Mouse (Mus musculus) CH12F3 (cell line): ENCODE data around the gene Hk2.

ENCODE experiments used
- in situ Hi-C: fragments of 300-500 bp; cut with MboI; formaldehyde crosslinking; loops from 2 replicates; pipeline ENCODE4 v1.14.3; 2020; ENCODE audit warnings: low sequenced_read_pairs

Hk2 gene

DNA sequence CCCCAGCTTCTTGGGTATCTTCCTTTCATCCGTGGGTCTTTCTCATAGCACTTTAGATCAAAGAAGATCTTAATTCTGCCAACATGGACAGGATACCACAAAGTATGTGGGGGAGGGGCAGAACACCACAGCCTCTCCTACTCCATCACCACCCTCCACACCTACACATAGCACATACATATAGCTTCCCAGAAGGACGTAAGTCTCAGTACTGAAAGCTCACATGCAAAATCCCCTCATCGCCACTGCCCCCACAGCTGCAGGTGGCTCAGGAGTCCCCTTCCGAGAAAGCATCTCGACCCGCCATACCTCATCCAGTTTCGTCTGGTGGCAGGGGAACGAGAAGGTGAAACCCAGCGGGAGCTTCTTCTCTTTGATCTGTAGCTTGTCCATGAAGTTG, 29.7 kb downstream of the Hk2 start:
- in situ Hi-C loops: no loop called here

- in situ Hi-C loops: no loop called here
Measured at GRCm38 (mm10) chr6:82741518-82741880, 32.8 kb downstream of the Hk2 start.

DNA sequence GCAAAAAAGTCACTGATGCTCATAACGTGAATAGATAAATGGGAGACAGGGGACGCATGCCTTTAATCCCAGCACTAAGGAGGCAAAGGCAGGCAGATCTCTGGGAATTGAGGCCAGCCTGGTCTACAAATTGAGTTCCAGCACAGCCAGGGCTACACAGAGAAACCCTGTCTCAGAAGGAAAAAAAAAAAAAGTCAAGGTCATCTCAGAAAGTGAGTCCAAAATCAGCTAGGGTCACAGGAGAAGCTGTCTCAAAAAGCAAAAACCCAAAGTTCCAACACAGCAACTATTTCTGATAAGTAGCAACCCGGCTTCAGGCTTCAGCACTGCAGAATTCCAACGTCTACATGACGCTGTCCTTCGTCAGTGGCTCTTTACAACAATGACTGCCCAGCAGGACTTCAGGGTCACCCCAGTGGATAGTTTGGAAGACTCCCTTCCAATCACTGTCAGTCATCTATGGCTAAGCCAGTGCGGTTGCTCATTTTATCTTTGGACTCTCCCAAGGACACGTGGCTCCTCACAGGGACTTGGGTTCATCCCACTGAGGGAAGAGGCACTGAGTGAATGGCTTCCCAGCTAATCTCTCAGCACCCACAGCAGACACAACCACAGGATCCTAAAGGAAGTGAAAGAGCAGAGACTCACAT, 33.3 kb downstream of the Hk2 start:
- in situ Hi-C loops: no loop called here

DNA sequence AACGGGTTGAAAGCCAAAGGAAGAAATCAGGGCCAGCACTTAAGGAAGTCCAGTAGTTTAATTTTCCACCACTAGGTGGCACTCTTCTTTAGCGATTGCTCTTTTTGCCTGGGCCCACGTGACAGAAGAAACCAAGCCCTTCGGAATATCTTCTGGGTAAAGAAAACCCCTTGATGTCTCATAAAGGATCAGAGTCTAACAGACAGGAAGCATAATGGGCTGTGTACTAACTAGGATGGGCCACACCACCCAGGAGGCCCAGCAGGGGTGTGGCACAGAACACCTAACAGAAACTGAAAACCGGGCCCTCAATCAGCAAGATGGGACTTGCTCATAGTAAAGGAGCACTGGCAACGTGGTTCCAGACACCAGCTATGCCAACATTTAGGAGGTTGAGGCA, 34.0 kb downstream of the Hk2 start:
- in situ Hi-C loops: no loop called here

DNA sequence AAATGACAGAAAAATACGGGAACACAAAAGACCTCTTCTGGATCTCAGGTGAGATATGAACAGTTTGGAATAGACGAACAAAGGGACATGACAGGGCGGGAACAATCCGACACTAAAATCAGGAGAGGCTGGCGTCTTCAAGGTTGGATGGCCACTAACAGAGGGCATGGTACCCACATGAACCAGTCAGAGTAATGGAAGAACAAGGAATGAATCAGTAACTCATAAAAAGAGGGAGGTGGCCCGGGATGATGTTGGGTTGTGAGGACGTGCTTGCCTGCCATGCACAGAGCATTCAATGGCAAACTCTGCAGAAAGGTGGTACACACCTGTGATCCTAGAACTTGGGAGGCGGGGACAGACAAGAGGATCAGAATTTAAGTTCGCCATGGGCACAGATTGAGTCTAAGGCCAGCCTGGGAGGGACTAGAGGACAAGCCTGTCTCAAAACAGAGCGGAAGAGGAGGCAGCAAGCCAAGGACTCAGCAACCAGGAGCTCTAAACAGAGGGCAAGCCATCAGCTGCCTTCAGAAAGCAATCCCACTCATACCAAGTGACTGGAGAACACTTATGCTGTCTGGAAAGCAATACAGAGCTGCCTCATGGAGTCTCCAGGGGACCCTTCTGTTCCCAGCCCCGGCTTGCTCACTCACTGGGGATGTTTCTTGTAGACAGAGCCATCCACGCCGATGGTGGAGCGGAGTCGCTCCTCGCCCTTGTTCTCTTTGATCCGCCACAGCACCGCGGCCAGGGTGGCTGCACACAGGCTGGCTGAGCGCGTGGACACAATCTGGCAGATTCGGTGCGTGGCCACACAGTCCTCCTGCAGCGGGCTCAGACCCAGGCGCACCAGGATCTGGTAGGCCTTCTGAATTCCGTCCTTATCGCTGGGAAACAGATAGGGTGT, 36.4 kb downstream of the Hk2 start:
- in situ Hi-C loops: no loop called here

- in situ Hi-C loops: no loop called here
Measured at GRCm38 (mm10) chr6:82736626-82737600, 37.3 kb downstream of the Hk2 start.

DNA sequence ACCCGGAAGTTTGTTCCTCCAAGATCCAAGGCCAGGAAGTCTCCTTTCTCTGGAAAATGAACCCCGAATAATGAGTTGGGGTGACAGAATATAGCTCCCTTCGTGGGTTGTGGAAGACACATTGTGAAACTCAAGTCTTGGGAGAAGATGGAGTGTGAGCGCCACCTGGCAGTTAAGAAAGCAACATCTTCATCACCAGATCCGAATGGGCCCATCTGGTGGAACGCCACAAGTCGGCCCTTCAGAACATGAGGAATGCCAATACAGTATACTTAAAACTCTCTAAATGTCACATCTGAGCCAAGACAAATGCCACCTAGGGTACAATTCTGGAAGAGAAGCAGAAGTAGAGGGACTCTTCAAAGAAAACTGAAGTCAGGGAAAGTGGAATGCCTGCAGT, 38.9 kb downstream of the Hk2 start:
- in situ Hi-C loops: no loop called here

DNA sequence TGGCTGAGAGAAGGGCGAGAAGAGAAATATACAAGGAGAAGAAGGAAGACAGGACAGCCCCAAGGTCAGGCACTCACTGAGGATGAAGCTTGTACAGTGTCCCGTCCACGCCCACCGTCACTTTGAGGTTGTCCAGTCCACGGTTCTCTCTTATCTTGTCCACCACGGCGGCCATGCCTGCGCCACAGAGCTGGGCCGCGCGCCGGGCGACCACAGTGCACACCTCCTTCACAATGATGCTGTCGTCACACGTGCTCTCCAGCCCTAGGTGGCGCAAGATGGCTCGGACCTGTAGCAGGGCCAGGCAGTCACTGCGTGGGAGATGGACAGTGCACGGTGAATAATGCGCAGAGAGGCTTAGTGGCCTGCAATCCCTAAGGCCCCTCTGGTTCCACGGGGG, 45.6 kb downstream of the Hk2 start:
- in situ Hi-C loops: no loop called here

DNA sequence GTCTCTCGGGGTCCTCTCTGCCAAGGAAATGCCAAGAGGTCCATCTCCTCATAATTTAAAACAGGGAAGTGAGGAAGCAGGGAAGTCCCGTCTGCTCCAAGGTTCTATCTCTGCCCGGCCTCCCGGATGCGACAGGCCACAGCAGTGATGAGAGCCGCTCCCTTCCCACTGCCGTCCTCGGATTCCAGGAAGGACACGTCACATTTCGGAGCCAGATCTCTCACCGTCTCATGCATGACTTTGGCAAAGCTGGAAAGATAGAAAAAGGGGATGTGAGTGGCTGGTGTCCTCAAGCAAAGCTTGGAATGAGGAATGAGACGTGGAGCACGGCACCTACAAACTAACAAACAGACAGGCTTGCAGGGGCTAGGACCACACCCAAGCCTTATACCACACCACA, 47.0 kb downstream of the Hk2 start:
- in situ Hi-C loops: no loop called here

GRCm38 (mm10) chr6:82723321-82723720, 50.9 kb downstream of the Hk2 start:
- in situ Hi-C loops: no loop called here

DNA sequence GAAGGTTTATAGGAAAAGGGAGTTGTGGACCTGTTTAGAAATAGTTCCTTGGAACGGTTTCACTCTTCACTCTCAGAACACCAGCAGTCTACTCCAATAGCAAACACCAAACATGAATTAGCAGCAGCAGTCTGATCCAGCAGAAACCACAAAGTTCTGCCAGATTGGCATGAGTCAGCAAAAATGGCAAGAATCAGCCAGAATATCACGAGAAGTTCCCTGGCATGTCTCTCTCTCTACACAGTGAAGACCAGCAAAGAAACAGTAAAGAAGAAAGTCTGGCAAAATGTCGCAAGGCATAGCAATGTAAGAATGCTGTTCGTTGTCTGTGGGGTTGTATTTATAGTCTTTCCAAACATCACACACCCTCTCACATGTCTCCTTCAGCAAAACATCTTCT, 58.1 kb downstream of the Hk2 start:
- in situ Hi-C loops: no loop called here

- in situ Hi-C loops: no loop called here
Measured at GRCm38 (mm10) chr6:82715653-82716052, 58.6 kb downstream of the Hk2 start.

- in situ Hi-C loops: no loop called here
Measured at GRCm38 (mm10) chr6:82715253-82715652, 59.0 kb downstream of the Hk2 start.

- in situ Hi-C loops: no loop called here
Measured at GRCm38 (mm10) chr6:82714841-82715240, 59.4 kb downstream of the Hk2 start.

- in situ Hi-C loops: no loop called here
Measured at GRCm38 (mm10) chr6:82714243-82714642, 60.0 kb downstream of the Hk2 start.

GRCm38 (mm10) chr6:82707742-82708141, 66.5 kb downstream of the Hk2 start:
- in situ Hi-C loops: loop anchor here (10.0 kb wide), 1 partner anchor 743 kb away; the partner anchor contains the start of gene Mrpl19

GRCm38 (mm10) chr6:82707241-82707640, 67.0 kb downstream of the Hk2 start:
- in situ Hi-C loops: loop anchor here (10.0 kb wide), 1 partner anchor 742 kb away; the partner anchor contains the start of gene Mrpl19

- in situ Hi-C loops: loop anchor here (10.0 kb wide), 1 partner anchor 740 kb away; the partner anchor contains the start of gene Mrpl19
Measured at GRCm38 (mm10) chr6:82705221-82705620, 69.0 kb downstream of the Hk2 start, which contains the start of gene Pole4. TSS of gene Pole4 (minus strand) at chr6:82705365.

DNA sequence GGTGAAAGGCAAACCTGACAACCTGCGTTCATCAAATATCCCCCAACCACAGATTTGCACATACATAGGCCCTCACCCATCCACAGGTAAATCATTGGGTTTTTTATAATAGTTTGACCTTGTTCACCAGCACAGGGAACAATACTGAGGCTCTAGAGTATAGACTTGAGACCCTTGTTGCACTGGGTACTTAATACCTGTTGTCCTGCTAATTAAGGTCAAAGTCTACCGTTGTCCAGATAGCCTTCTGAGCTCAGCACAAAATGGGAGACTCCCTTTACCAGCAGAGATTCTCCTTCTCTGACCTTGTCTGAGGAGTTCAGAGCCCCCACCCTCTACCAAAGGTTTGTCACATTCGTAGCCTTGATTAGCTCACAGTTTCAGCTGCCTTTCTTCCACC, 70.5 kb downstream of the Hk2 start:
- in situ Hi-C loops: loop anchor here (10.0 kb wide), 1 partner anchor 739 kb away; the partner anchor contains the start of gene Mrpl19

GRCm38 (mm10) chr6:82702593-82703017, 71.6 kb downstream of the Hk2 start:
- in situ Hi-C loops: loop anchor here (10.0 kb wide), 1 partner anchor 738 kb away; the partner anchor contains the start of gene Mrpl19

GRCm38 (mm10) chr6:82701296-82701695, 73.0 kb downstream of the Hk2 start:
- in situ Hi-C loops: loop anchor here (10.0 kb wide), 1 partner anchor 736 kb away; the partner anchor contains the start of gene Mrpl19
